Mouse (Mus musculus) lung, adult 2 months (tissue): Measurements from ENCODE around the gene Usp24.

Experiments used
- CTCF ChIP-seq: fragments of 200-500 bp; IDR thresholded peaks from 2 replicates; pipeline ENCODE4 v1.5.1; 2011; ENCODE audit warnings: mild to moderate bottlenecking, low read length, control low read depth; ENCODE audit not compliant: insufficient read depth
- POLR2A ChIP-seq: fragments of 200-500 bp; IDR thresholded peaks from 2 replicates; pipeline ENCODE4 v1.6.1; 2011; ENCODE audit warnings: low read depth, mild to moderate bottlenecking, control low read depth, low read length, borderline replicate concordance; ENCODE audit errors: extremely low read depth

- TF ChIP-seq CTCF (no peak), POLR2A (no peak)
Observed at GRCm38 (mm10) chr4:106313070-106313469, 2.9 kb upstream of the Usp24 start.
